Mouse (Mus musculus) spleen, postnatal 4 days (tissue): Measurements from ENCODE around the gene Ensa.
A peak's percentile ranks its signal among the peaks of the same experiment; 100 is the strongest.
"Not testable (repeated sequence)": the region's sequence is repeated elsewhere in the genome, so short reads cannot be mapped to it uniquely, and the experiment has no call there.

Experiments used
- DNase-seq, 2 experiments: peaks; one replicate each; pipeline ENCODE4 v3.0.0; 2022; ENCODE audit warnings: low spot score in 2 of 2

The Ensa gene

DNA sequence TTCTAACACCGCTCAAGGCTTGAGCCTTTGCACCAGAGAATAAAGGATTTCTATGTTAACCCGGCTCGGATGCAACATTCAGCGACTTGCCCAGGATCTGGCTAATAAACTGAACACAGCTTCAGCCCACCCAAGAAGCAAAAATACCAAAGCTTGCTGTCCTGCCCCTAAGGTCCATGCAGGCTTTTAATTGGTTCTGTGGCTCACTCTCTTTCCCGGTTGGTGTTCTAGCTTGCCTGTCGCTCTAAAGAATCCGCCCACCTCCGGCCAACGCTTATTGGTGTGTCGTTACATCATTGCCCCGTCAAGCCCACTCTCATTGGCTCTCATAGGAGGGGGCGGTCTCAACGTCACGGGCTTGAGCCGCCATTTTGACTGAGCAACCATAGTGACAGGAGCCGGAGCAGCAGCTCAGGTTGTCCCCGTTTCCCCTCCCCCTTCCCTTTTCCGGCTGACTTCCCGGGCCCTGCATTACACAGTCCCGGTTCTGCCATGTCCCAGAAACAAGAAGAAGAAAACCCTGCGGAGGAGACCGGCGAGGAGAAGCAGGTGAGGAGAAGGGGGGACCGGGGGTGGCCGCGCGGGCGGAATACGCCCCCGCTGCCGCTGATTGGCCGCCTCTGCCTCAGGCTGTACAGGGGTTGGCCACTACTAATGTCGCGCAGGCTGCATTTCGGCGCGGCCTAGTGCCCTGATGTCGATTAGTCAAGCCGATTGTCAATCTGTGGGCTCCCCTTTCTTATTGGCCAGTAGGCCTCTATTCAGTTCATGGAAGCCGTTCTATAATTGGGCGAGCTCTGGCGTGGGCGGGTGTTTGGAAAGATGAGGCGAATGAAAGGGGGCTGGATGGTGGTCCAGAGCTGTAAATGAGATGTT lies at the start of gene Ensa:
Gene Ensa, plus strand, starts transcription at position 366 of the 876 bp plus-strand sequence.
- peak; percentile 96 for DNase-seq

GRCm38 (mm10) chr3:95587754-95588603 lies 36.8 kb upstream of the Ensa start:
- no peak for DNase-seq

- peak; percentile 91 to 92 for DNase-seq
Observed at GRCm38 (mm10) chr3:95588604-95589086, 36.1 kb upstream of the Ensa start, which contains the start of gene Golph3l. Gene Golph3l (plus strand): TSS chr3:95588934.

- no peak for DNase-seq
Observed at GRCm38 (mm10) chr3:95598734-95599133, 26.1 kb upstream of the Ensa start.

DNA sequence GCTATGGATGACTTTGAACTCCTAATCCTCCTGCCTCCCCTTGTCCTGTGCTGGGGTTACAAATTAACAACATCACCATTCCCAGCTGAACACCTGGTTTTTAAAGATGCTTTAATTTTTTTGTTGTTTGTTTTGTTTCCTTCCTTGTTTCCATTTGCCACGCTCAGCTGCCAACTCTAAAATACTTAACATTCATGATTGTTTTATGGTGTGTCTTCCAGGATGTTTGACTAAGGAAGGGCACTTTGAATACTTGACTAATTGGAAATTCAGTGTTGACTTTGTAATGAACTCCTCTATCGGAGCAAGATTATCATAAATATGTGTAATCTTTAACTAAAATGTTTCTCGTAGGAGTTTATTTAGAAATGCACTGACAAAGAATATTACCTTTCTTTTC lies 23.5 kb upstream of the Ensa start:
- DNase-seq = no peak

- no peak for DNase-seq
Observed at GRCm38 (mm10) chr3:95606096-95606495, 18.7 kb upstream of the Ensa start.

- no peak for DNase-seq
Observed at GRCm38 (mm10) chr3:95609195-95609594, 15.6 kb upstream of the Ensa start.

GRCm38 (mm10) chr3:95613996-95614395 lies 10.8 kb upstream of the Ensa start:
- DNase-seq = no peak

DNA sequence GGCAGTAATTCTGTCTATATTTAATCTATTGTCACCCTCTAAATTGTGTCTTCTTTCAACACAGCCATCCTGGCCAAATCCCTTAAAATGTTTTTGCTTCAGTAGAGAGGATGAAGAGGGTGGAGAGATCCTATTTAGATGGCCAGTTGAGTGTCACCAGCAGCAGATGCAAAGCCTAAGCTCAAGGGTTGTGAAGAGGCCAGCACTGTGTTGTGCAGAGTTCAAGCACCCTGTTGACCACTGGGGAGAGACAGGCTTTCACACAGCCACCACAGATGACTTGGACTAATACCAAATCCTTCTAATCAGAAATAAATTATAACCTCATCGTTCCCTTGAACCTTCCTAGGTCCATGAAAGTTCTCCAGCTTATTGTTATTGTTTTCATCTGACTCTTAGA lies 6.3 kb upstream of the Ensa start:
- DNase-seq = no peak

- DNase-seq = no peak
Observed at GRCm38 (mm10) chr3:95621241-95621640, 3.6 kb upstream of the Ensa start.

DNA sequence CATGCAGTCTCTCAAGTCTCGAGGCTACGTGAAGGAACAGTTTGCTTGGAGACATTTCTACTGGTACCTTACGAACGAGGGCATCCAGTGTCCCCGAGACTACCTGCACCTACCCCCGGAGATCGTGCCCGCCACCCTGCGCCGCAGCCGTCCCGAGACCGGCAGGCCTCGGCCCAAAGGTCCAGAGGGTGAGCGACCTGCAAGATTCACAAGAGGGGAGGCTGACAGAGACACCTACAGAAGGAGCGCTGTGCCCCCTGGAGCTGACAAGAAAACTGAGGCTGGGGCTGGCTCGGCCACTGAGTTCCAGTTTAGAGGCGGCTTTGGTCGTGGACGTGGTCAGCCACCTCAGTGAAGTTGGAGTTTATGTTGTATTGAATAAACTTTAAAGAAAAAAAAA lies 2.4 kb upstream of the Ensa start:
- not testable (repeated sequence) for DNase-seq

DNA sequence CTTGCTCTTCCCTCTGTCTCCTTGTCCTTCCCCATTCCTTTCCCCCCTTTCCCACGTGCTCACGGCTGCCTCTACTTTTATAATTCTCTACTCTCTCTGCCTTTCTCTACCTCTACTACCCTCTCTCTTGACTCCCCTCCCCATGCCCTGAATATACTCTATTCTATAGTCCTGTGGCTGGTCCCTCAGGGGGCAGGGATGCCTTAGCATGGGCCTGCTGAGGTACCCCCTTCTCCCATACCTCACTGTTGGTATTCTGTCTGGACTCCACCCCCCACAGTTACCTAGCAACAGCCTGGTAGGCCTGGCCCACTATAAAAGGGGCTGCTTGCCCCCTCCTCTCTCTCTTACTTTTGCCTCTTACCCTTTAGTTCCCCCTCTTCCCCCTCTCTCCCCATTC lies 1.2 kb upstream of the Ensa start:
- DNase-seq = no peak

- DNase-seq = not testable (repeated sequence)
Observed at GRCm38 (mm10) chr3:95623991-95624515, 740 bp upstream of the Ensa start.

DNA sequence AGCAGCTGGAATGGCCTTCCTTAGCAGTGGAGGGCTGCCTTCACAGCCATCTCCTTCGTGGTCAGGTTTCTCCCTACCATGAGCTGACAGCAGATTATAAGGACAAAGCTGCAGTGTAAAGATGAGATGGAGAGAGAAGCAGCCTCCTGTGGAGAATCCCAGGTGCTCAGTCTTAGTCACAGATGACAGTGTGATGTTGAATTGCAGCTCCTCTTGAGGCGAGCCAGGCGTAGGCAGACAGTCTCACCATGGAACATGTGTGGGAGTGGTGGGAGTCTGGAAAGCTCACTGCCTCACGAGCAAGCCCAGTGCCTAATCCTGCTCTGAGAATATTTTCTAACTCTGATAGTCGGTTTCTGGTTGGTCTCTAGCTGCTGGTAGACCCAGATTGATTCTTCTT lies 3.0 kb downstream of the Ensa start:
- no peak for DNase-seq

- DNase-seq = no peak
Observed at GRCm38 (mm10) chr3:95629755-95630154, 5.0 kb downstream of the Ensa start.

DNA sequence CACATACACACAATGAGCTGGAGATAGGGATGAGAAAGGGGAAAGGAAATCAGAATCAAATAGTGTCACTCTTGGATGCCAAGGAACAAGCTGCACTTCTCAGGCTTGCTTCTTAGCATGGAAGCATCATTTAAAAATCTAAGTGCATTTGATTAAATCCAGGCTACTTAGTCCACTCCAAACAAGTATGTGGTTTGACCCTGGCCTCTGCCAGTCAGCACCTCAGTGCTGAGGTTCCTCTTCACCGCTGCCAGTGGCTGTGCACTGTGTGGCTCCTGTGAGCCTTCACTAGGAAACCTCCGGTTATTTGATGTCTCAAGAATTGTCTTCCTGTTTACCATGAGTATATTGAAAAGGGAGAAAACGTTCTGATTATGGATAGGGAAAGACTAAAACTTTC lies 6.1 kb downstream of the Ensa start:
- DNase-seq = no peak

DNA sequence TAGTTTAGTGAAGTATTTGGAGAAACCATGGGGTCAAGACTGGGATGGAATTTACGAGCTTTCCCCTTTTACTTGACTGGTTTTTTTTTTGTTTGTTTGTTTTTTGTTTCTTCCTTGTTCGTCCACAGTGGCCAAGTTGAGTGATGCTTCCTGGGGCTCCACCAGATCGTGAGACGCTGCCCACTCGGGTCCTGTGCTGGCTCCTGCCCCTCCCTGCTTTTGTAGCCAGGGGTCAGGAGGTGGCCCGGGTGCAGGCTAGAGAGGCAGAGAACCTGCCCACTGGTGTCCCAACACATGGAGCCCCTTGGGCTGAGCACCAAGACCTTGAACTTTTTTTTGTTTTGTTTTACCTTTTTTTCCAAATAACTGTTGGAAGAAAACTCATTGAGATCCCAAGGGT lies 6.5 kb downstream of the Ensa start:
- no peak for DNase-seq

- no peak for DNase-seq
Observed at GRCm38 (mm10) chr3:95632648-95633588, 8.1 kb downstream of the Ensa start.

DNA sequence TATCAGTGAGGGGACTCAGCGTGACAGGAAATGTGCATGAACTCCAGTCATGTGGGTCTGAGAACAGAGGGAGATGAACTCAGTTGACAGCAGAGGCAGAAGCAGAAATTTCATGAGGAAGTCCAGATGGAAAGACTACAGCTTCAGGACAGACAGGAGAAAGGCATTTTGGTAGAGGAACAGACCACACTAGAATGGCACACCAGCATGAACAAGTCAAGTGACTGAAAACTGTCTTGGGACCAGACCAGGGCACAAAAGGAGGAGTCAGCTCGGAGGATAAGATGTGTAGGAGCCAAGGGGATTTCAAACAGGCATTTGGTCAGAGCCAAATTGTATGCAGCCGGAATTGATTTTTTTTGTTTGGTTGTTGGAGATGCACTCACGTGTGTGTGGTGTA lies 10.8 kb downstream of the Ensa start:
- no peak for DNase-seq

DNA sequence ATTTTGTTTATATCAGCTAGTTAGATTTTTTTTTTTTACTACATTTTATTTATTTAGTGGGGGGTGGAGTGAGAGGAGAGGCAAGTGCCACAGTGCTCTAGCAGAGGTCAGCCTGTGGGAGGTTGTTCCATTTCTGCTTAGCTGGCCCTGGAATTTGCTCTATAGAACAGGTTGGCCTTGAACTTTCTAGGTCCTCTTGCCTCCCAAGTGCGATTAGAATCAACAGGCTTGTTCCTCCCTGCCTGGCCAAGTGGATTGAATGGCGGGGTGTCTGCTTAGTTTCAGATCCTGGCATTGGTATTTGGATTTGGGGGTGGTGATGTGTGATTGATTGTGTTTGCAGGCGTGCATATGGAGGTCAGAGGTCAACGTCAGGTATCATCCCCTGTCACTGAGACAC lies 11.3 kb downstream of the Ensa start:
- no peak for DNase-seq

DNA sequence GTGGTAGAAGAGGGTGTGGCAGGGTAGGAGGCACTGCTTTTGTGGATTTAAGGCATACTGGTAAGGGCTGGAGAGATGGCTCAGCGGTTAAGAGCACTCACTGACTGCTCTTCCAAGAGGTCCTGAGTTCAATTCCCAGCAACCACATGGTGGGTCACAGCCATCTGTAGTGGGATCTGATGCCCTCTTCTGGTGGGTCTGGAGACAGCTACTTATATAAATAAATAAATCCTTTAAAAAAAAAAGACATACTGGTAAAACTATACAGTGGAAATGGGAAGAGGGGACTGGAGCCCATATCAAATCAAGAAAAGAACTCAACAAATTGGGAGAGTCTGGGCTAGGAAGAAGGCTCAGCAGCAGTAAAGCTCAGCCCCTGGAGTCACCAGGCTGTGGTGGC lies 14.9 kb downstream of the Ensa start:
- DNase-seq = no peak
